Mouse (Mus musculus) adipocyte (in vitro differentiated cells): ENCODE data around the gene Esd.

Experiments
- DNase-seq: peaks from one replicate; pipeline ENCODE4 v3.0.0-alpha.2; 2016; ENCODE audit warnings: low spot score

Gene Esd

DNA sequence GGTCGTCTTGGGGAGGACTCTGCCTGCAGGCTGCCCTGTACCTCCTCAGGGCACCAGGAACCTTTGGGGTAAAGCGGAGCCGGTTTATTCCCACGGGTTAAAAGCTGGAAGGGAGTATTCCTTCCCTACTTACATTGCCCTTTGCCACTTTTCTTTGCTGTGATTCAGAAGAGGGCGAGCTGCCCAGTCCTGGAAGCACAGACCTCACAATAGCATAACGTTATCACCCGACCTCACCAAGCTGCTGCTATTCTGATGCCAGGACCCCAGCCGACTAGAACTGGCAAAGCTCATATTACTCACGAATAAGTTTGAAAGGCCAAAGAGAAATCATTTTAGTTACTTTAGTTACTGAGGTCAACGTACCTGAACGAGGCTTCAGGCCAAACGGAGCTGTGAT lies 62.8 kb downstream of the Esd start:
- DNase-seq = peak; percentile 93

GRCm38 (mm10) chr14:74797386-74798062 lies 65.4 kb downstream of the Esd start:
- DNase-seq = peak; percentile 29

GRCm38 (mm10) chr14:74798063-74798890 lies 66.2 kb downstream of the Esd start:
- no peak for DNase-seq
